Comparison of ENCODE assay signal across 33 mouse cellular contexts in the genomic region with DNA sequence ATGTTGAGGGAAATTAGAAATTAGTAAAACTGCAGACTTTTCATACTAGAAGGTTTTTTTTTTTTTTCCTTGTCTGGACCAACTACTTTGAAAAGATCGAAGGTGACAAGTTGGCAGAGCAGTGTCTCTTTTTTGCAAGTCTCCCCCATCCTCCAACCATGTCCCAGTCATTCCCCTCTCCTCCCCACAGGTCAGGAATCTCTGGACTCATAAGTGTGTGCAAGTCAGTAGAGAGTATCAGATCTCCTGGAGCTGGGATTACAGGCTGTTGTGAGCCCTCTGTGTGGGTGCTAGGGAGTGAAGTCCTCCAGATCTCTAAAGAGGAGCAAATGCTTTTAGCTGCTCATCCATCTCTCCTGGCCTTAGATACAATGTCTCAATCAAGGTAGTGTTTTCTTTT. TPM values are rescaled to one million over a fixed set of nuclear protein-coding genes. Genes with fewer than 3 reads are reported as not detected.
DNase-seq lines count a peak whose midpoint lies in the region; ATAC-seq lines count a peak whose summit lies in the region.
"Had no signal": no experiment of that assay in that cellular context is flagged by ENCODE, and none has a peak within 500 bp of the region (broad histone marks: within the 10 kb centered on the region; RNA-seq: fewer than 3 reads in every experiment).

No protein-coding gene starts in this region.

- H3K4me2 ChIP-seq in midbrain, embryonic 11.5 days: no peak overlapping the region
- H3K4me2 ChIP-seq in midbrain, embryonic 13.5 days (replicated peaks): no peak overlapping the region
- H3K4me2 ChIP-seq: embryonic facial prominence, embryonic 15.5 days; forebrain, embryonic 13.5 days; hindbrain, embryonic 13.5 days; kidney, embryonic 15.5 days; limb, embryonic 12.5 days; liver, embryonic 15.5 days; lung, embryonic 14.5 days; neural tube, embryonic 13.5 days had no signal

- WGBS in heart, embryonic 10.5 days: 0% methylated on average over 1 of the region's 1 CpGs
- WGBS in midbrain, embryonic 11.5 days: 0% methylated on average over 1 of the region's 1 CpGs
- 16% methylated on average over 1 of the region's 1 CpGs for WGBS in midbrain, embryonic 13.5 days

- no peak overlapping the region for H3K9ac ChIP-seq in midbrain, embryonic 11.5 days (ENCODE audit: low read length)
- no peak overlapping the region for H3K9ac ChIP-seq in midbrain, embryonic 13.5 days (replicated peaks)
- H3K9ac ChIP-seq: embryonic facial prominence, embryonic 15.5 days; forebrain, embryonic 13.5 days; hindbrain, embryonic 13.5 days; kidney, embryonic 15.5 days; limb, embryonic 12.5 days; liver, embryonic 15.5 days; lung, embryonic 14.5 days; neural tube, embryonic 13.5 days had no signal

- H3K9me3 ChIP-seq in heart, embryonic 10.5 days: no peaks in the 10 kb centered on the region
- no peaks in the 10 kb centered on the region for H3K9me3 ChIP-seq in midbrain, embryonic 11.5 days (ENCODE audit: control insufficient read depth, low read length)
- no peaks in the 10 kb centered on the region for H3K9me3 ChIP-seq in midbrain, embryonic 13.5 days
- H3K9me3 ChIP-seq: embryonic facial prominence, embryonic 15.5 days; forebrain, embryonic 13.5 days; hindbrain, embryonic 13.5 days; kidney, embryonic 15.5 days; limb, embryonic 12.5 days; liver, embryonic 15.5 days; neural tube, embryonic 13.5 days had no signal

- H3K4me3 ChIP-seq in heart, embryonic 10.5 days: peak overlapping the region; percentile 74; the same call in 1 of the 2 replicates
- H3K4me3 ChIP-seq in midbrain, embryonic 11.5 days (ENCODE audit: low read depth, low read length): no peak overlapping the region
- no peak overlapping the region for H3K4me3 ChIP-seq in midbrain, embryonic 13.5 days (replicated peaks)
- H3K4me3 ChIP-seq: embryonic facial prominence, embryonic 15.5 days; forebrain, embryonic 13.5 days; hindbrain, embryonic 13.5 days; kidney, embryonic 15.5 days; left cerebral cortex, adult 2 months; limb, embryonic 12.5 days; liver, embryonic 15.5 days; neural tube, embryonic 13.5 days had no signal

- intact Hi-C loops in heart, postnatal 10 days (cut with DNase I): loop anchor here (2.0 to 10.0 kb wide), 4 partner anchors 162 to 329 kb away; no protein-coding TSS in a partner anchor
- intact Hi-C loops in gastrocnemius, postnatal 14 days (cut with DNase I; ENCODE audit: low total_unique reads): no loop called here

- DNase-seq in embryo, embryonic 10.5 days (ENCODE audit: low spot score): peak; percentile 43
- no peak for DNase-seq in embryo, embryonic 11 days
- DNase-seq in heart, embryonic 10.5 days (ENCODE audit: low spot score): no peak
- no peak for DNase-seq in heart, postnatal 10 days
- DNase-seq in midbrain, embryonic 11.5 days (ENCODE audit: low spot score, missing footprints): peak; percentile 87
- peak; percentile 21 for DNase-seq in yolk sac, embryonic 10.5 days (ENCODE audit: low spot score)
- DNase-seq in gastrocnemius, postnatal 14 days: no peak
- DNase-seq: adrenal gland, adult 2 months; adrenal gland, postnatal 36 days; cerebellum, adult 2 months; cerebellum, postnatal 25 days; gastrocnemius, postnatal 25 days; kidney, adult 11 months; kidney, postnatal 25 days; lung, postnatal 14 days; thymus, adult 2 months; thymus, postnatal 4 days had no signal

- peaks cover 6% of the 10 kb centered on the region for H3K36me3 ChIP-seq in heart, embryonic 10.5 days
- no peaks in the 10 kb centered on the region for H3K36me3 ChIP-seq in midbrain, embryonic 11.5 days (ENCODE audit: control insufficient read depth, insufficient read depth, low read length)
- H3K36me3 ChIP-seq in midbrain, embryonic 13.5 days: no peaks in the 10 kb centered on the region
- H3K36me3 ChIP-seq: embryonic facial prominence, embryonic 15.5 days; hindbrain, embryonic 13.5 days; kidney, embryonic 15.5 days; limb, embryonic 12.5 days; liver, embryonic 15.5 days; neural tube, embryonic 13.5 days had no signal

- peaks cover 29% of the 10 kb centered on the region for H3K27me3 ChIP-seq in heart, embryonic 10.5 days (ENCODE audit: insufficient read depth, poor library complexity, severe bottlenecking)
- H3K27me3 ChIP-seq in midbrain, embryonic 11.5 days (ENCODE audit: control insufficient read depth, insufficient read depth, low read length): peaks cover 96% of the 10 kb centered on the region
- H3K27me3 ChIP-seq in midbrain, embryonic 13.5 days: peaks cover 98% of the 10 kb centered on the region
- H3K27me3 ChIP-seq: CH12.LX had no signal

- peak overlapping the region; percentile 94 for H3K27ac ChIP-seq in heart, embryonic 10.5 days
- H3K27ac ChIP-seq in midbrain, embryonic 11.5 days (ENCODE audit: low read depth, low read length): no peak overlapping the region
- H3K27ac ChIP-seq in midbrain, embryonic 13.5 days: no peak overlapping the region
- H3K27ac ChIP-seq: embryonic facial prominence, embryonic 15.5 days; forebrain, embryonic 13.5 days; hindbrain, embryonic 13.5 days; kidney, embryonic 15.5 days; left cerebral cortex, adult 2 months; limb, embryonic 12.5 days; liver, embryonic 15.5 days; neural tube, embryonic 13.5 days had no signal

- peaks cover 38% of the 10 kb centered on the region for H3K4me1 ChIP-seq in heart, embryonic 10.5 days
- H3K4me1 ChIP-seq in midbrain, embryonic 11.5 days (ENCODE audit: control insufficient read depth, insufficient read depth, low read length): peaks cover 12% of the 10 kb centered on the region
- peaks cover 21% of the 10 kb centered on the region for H3K4me1 ChIP-seq in midbrain, embryonic 13.5 days (replicated peaks)

- no peak for ATAC-seq in midbrain, embryonic 11.5 days (ENCODE audit: low FRiP score)
- no peak for ATAC-seq in midbrain, embryonic 13.5 days
- ATAC-seq: activated CD4-positive, CD25-positive, alpha-beta regulatory T cell, adult 4 months; forebrain, embryonic 13.5 days had no signal

RNA-seq across cellular contexts. Expression of a gene that starts 1.5 kb away (rescaled TPM):
- polyA plus RNA-seq in heart, embryonic 10.5 days (2016; fragmentation: Nextera tagmentation; extraction: Ambion mirVana): 46.8 and 69.7 TPM in 2 replicates
- 100 to 1,000 TPM; 181 to 223 TPM for total RNA-seq in heart, postnatal 10 days (2021)
- 0.07 and 0.08 TPM in 2 replicates for polyA plus RNA-seq in midbrain, embryonic 11.5 days (2014; fragmentation: Nextera tagmentation; extraction: Ambion mirVana)
- 0.08 and 0.15 TPM in 2 replicates for polyA plus RNA-seq in midbrain, embryonic 13.5 days (2015; fragmentation: Nextera tagmentation; extraction: Ambion mirVana)
- not detected for total RNA-seq in gastrocnemius, postnatal 14 days (2021)
- total RNA-seq: CH12.LX; gastrocnemius, postnatal 25 days; layer of hippocampus, adult 18-20 months; layer of hippocampus, postnatal 10 days; left cerebral cortex, adult 2 months; left cerebral cortex, postnatal 25 days had no signal
- polyA plus RNA-seq: C2C12; embryonic facial prominence, embryonic 15.5 days; limb, embryonic 12.5 days had no signal

Comparison
In these comparisons a context has a peak if more than half of its experiments do, and no peak if none do; other contexts are left out.
1. DNase-seq: peak in embryo, embryonic 10.5 days (single experiment), midbrain, embryonic 11.5 days (single experiment) and yolk sac, embryonic 10.5 days (single experiment); none in embryo, embryonic 11 days (single experiment), heart, embryonic 10.5 days (single experiment), heart, postnatal 10 days (0 of 2) and gastrocnemius, postnatal 14 days (single experiment).
2. RNA of a gene that starts 1.5 kb away (polyA plus RNA-seq): 46.8 to 69.7 TPM in heart, embryonic 10.5 days; 0.08 to 0.15 TPM in midbrain, embryonic 13.5 days and 0.07 to 0.08 TPM in midbrain, embryonic 11.5 days; every median in the first group is over 10 times any median in the second.